ENCODE assay signal across 23 mouse cellular contexts in genomic region chr13:86571901-86572300, GRCm38 (mm10).
DNase-seq lines count a peak whose midpoint lies in the region.
"Had no signal": no experiment of that assay in that cellular context is flagged by ENCODE, and none has a peak within 500 bp of the region (broad histone marks: within the 10 kb centered on the region; RNA-seq: fewer than 3 reads in every experiment).

No protein-coding gene starts in this region.

- H3K27me3 ChIP-seq in embryonic facial prominence, embryonic 10.5 days (replicated peaks; ENCODE audit: low read depth, poor library complexity, severe bottlenecking): no peaks in the 10 kb centered on the region
- H3K27me3 ChIP-seq: CH12.LX, Patski had no signal

- whole genome bisulfite sequencing in embryonic facial prominence, embryonic 10.5 days: 51% methylated on average over 1 of the region's 1 CpGs

- no peaks in the 10 kb centered on the region for H3K4me1 ChIP-seq in embryonic facial prominence, embryonic 10.5 days

- no peaks in the 10 kb centered on the region for H3K9me3 ChIP-seq in embryonic facial prominence, embryonic 10.5 days
- H3K9me3 ChIP-seq: G1E had no signal

- no peaks in the 10 kb centered on the region for H3K36me3 ChIP-seq in embryonic facial prominence, embryonic 10.5 days (replicated peaks)
- H3K36me3 ChIP-seq: G1E had no signal

- no peak overlapping the region for H3K27ac ChIP-seq in embryonic facial prominence, embryonic 10.5 days (replicated peaks)

- no peak overlapping the region for H3K4me3 ChIP-seq in embryonic facial prominence, embryonic 10.5 days

- DNase-seq in ES-CJ7 (ENCODE audit: low read depth, low spot score) (peak; percentile 64), R1 (ENCODE audit: low read depth, low spot score) (peak; percentile 86), ZHBTc4 (ENCODE audit: low read depth, low spot score) (peak; percentile 45)
- DNase-seq in cerebellum, postnatal 14 days: no peak
- no peak for DNase-seq in adrenal gland, postnatal 4 days (ENCODE audit: low spot score in 2 of 2)
- no peak for DNase-seq in embryonic facial prominence, embryonic 10.5 days (ENCODE audit: low spot score)
- DNase-seq: adrenal gland, adult 2 months; adrenal gland, adult 8-10 months; adrenal gland, postnatal 10 days; adrenal gland, postnatal 14 days; adrenal gland, postnatal 25 days; adrenal gland, postnatal 36 days; B cell, adult 2 months; cerebellum, adult 11 months; cerebellum, adult 11-12 months; cerebellum, adult 18-20 months; cerebellum, adult 2 months; cerebellum, adult 8-10 months; cerebellum, adult 9-10 months; cerebellum, adult 9-11 months had no signal

Comparison
In these comparisons a context has a peak if more than half of its experiments do, and no peak if none do; other contexts are left out.
1. DNase-seq: peak in ES-CJ7 (single experiment), R1 (single experiment) and ZHBTc4 (single experiment); none in cerebellum, postnatal 14 days (0 of 2), adrenal gland, postnatal 4 days (0 of 2) and embryonic facial prominence, embryonic 10.5 days (single experiment).